Mouse (Mus musculus): Measurements from ENCODE around the gene Ildr2.

- TF ChIP-seq POLR2A (IDR thresholded peaks at IDR 0.05; ENCODE audit: borderline replicate concordance, insufficient read depth, low read length) (no peak), CTCF (IDR thresholded peaks at IDR 0.05; ENCODE audit: borderline replicate concordance, insufficient read depth, low read depth, low read length) (no peak)
Measured at GRCm38 (mm10) chr1:166304352-166305240, 50.7 kb downstream of the Ildr2 start.
